Mouse (Mus musculus) mouse trophoblast stem cell (cell line): Measurements from ENCODE around the gene Cdc34.
"Not testable (repeated sequence)": the region's sequence is repeated elsewhere in the genome, so short reads cannot be mapped to it uniquely, and the experiment has no call there.

Experiments
- in situ Hi-C, 2 experiments: fragments of 300-500 bp; cut with MseI, MboI; formaldehyde crosslinking; loops; 2 replicates in 1 of 2; 3 replicates in 1 of 2; pipeline ENCODE4 v1.15.1; 2025

The Cdc34 gene

DNA sequence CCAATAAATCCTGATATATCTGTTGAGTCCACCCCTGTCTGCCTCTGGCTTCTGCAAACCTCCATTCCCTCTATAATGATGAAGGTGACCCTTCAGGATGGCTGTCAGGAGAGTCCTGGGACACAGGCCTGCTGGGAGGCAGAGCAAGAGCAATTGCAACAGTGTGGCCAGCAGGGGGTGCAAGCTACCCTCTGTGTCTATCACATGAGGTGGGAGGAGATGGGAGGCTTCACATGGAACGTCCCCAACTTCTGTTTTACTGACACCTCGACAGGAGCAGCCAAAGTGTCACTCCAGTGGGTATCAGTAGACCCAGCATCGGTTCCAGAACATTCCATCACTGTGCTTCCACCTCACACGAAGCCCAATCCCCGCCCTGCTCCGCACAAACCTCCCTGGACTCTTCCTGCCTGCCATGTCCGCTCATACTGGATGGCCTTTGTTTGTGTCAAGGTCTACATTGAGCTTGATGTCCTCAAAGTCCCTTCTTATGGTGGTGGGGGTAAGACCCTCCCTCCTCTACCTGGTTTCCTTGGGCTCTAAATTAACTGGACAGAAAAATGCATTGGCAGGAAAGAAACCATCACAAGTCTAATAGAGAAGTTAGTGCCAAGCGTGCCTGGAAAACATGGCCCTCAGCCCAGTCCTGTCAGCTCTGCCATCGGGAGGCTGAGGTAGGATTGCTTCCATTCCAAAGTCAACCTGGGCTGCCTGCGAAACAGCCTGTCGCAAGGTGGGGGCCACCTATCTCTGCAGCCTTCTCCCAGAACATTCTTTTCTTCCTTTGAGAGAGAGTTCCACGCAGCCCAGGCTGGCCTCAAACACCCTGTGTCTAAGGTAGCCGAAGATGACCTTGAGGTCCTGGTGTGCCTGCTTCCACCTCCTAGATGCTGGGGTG, 13.5 kb downstream of the Cdc34 start:
- in situ Hi-C loops: no loop called here

DNA sequence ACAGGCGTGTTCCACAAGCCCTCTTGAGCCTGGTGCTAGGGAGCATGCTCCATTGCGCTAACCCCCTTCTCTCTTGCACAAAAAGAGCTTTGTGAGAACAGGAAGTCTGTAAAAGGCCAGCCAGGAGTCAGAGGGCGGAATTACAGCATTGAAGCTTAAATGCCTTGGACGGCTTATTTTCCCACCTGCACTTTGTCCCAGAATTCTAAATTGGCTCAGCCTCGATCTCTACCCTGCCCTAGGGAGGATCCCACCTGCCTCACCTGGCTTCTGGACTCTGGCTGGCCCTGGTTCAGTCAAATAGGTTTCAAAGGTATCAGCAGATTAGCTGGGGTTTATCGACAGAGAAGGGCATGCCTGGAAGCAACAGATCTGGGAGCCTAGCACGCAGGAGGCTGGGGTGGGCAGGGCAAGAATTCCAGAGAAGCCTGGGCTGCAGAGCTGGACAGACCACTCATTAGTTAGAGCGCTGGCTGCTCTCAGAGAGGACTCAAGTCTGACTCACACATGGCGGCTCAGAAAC, 14.2 kb downstream of the Cdc34 start:
- in situ Hi-C loops: no loop called here

DNA sequence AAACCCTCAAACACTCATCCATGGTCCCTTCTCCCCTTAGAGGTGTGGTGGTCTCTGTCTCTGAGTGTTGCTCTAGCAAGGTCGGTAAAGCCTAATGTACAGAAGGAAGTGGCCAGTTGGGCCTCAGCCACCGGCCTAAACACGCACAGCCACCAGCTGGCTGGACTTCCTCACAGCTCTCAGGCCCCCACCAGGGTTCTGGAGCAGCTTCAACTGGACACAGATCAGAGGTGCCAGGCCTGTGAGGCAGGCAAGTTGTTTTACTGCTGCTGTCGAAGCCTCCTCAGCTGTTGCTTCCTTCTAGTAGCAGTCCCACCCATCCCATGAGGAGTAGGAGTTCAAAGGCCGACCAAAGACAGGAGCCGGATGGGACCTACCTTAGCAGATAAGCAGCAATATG, 15.9 kb downstream of the Cdc34 start:
- in situ Hi-C loops: no loop called here

DNA sequence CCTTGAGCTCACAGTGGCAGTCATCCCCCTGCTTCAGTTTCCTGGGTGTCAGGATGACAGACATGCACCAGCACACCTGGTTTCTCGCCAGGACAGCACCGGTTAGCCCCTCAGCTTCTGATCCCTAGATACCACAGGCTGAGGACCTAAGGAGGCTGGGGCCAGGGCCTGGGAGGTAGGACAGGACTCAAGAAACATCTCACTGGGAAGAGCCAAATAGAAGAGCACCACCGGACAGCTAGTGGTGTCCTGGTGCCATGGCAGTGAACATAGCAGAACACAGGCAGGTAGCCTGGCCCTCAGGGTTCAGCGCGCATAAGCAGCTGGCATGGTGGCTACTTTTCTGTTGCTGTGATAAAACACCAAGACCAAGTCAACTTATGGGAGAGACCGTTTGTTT, 16.5 kb downstream of the Cdc34 start:
- in situ Hi-C loops: no loop called here

DNA sequence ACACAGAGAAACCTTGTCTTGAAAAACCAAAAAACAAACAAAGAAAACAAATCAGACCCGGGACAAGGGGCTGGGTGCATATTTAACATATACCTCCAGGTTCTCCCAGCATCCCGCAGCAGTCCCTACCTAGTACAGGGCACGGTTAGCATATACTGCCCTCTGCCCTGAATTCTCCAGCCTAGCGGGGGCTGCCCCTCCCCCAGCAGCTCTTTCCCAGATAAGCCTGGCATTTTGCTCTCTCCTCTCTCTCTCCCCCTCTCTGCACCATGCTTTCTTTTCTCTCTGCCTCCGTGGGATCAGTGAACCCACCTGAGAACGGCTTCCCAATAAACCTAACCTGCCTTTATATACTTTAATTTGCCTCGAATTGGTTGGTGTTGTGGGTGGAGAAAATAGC, 18.7 kb downstream of the Cdc34 start:
- in situ Hi-C loops: no loop called here

DNA sequence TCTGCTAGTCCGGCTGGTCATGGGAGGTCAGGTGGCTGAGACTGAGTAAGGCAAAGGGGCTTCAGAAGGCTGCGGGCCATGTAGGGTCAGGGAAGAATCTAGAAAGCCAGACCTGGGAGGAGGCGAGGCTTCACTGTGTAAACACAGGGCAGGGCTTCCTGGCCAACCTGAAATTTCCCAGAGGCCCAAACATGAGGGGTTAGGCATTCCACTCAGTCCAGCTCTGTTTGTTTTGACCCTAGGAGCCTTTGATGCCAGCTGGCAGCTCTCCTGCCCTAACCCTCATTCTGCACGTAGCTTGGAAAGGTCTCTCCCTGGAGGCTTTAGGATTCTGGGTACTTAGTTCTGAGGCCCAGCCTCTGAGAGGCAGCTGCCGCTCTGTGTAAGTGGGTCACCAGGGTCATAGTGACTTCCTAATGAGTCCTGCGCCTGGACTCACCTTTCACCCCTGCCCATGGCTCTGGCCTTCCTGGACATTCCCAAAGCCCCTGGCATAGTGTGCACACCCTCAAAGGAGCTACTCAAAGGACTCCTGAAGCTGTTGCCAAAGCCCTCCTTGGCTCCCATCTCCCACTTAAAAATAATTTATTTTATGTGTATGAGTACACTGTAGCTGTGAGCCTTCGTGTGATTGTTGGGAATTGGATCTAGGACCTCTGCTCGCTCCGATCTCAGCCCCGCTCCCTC, 19.6 kb downstream of the Cdc34 start:
- in situ Hi-C loops: no loop called here

DNA sequence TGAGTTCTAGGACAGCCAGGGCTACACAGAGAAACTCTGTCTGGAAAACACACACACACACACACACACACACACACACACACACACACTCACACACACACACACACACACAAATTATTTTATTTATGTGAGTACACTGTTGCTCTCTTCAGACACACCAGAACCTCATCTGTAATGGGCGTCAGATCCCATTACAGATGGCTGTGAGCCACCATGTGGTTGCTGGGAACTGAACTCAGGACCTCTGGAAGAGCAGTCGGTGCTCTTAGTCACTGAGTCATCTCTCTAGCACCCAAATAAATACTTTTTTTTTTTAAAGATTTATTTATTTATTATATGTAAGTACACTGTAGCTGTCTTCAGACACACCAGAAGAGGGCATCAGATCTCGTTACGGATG, 21.0 kb downstream of the Cdc34 start:
- in situ Hi-C loops: not testable (repeated sequence)

DNA sequence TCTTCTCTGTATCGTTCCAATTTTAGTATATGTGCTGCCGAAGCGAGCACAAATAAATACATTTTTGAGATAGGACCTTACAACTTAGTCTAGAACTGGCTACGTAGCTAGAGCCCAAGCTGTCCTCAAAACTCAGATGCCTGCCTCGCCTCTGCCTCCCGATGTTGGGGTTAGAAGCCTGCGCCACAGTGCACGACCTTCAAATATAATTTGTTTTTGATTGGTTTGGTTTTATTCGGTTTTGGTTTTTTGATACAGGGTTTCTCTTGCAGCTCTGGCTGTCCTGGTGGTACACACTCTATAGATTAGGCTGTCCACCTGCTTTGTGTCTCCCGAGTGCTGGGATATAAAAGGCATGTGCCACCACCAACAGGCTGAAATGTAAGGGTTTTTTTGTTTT, 21.5 kb downstream of the Cdc34 start:
- in situ Hi-C loops: no loop called here

DNA sequence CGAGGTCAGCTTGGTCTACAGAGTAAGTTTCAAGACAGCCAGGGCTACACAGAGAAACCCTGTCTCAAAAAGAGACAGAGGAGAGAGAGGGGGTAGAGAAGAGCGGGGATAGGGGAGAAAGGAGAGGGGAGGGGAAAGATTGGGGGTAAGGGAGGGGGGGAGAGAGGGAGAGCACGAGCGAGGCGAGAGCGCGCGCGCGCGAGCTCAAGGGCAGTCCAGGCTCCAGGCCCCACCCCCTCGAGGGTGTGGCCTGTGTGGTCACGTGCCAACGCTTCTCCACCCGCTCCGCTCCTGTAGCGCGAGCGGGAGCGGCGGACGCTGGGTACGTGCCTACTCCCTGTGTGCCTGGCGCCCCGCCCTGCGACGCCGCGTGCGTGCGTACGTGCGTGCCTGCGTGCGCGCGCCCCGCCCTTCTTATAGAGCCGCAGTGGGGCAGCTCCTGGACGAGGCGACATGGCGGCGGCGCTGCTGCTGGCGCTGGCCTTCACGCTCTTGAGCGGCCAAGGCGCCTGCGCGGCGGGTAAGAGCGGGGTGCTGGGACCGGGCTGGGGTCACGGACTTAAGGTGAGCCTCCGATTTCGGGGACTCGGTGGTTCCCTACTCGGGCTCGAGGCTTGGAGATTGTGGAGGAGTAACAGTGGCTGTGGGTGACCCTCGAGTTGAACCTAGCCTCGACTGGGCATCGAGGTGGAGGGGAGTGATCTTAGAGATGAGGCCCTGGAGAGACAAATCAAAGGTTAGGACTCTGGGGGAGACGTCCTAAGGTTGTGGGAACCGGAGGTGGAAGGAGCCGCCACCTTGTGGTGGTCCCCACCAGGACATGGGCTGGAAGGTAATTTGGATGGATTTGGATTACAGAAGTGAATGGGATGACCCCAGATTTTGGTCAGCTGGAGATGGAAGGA, 22.3 kb downstream of the Cdc34 start, which contains the start of gene Bsg:
Gene Bsg, plus strand, starts transcription at position 427 of the 905 bp plus-strand sequence.
- in situ Hi-C loops: no loop called here

DNA sequence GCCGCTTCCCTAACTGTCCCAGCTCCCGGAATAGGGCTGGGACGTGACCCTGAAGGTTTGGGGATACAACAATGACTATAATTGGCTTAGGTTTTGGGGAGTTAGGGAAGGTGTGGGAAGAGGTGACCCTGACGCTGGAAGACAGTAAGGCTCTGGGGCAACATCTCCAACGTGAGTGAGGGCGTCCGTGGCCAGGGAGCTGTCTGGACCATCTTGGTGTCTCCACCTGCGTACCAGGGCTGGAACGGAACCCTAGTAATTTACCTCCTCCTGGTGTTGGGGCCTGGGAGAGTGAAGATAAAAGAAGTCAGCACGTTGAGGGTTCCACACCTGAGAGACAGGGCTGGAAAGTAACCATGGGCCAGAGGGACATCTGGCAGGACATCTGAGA, 23.0 kb downstream of the Cdc34 start:
- in situ Hi-C loops: no loop called here

DNA sequence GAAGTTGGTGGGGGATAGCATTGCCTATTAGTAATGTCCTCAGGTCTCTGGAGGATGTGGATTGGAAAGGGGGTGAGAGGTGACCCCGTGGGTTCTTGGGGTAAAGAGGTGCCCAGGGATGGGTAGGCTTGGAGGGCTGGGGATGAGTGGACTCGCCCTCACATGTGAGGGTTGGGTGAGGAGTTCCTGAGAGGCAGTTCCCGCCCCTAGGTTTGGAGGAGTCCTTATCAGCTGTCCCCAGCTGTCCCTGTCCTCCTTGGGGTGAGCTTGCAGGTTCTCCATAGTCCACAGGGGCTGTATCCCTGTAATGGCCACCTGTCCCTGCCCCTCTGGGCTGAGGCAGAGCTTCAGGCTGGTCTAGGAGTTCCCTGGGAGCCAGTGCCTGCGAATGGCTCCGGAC, 24.0 kb downstream of the Cdc34 start:
- in situ Hi-C loops: no loop called here

DNA sequence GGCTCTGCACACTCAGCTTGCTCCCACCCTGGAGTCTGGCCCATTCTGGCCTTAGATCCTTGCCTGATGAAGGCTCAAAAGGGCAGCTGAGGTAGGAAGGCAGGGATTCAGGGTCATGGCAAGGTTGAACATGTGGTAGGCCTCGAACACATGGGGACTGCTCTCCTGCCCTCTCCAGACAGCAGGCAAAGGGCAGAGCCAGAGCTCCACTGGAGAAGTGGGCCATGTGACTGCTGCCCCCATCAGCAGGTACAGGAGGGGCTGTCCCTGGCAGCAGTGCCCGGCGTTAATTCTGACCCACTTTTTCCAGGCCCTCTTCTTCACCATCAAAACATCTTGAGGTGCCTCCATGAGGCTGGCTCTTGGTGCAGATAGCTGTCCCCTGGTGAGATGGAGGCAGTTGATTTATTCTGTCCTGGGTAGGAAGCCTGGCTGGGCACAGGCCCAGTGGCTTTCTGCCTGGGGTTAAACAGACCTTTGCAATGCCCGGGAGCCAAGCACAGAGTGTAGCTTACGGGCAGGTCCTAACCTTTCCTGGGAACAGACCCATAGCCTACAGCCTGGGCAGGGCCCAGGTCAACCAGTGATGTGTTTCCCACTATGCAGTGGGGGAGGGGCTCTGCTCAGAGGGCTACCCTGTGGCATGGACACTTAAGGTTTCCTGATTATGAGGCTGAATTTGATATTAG, 24.6 kb downstream of the Cdc34 start:
- in situ Hi-C loops: no loop called here

DNA sequence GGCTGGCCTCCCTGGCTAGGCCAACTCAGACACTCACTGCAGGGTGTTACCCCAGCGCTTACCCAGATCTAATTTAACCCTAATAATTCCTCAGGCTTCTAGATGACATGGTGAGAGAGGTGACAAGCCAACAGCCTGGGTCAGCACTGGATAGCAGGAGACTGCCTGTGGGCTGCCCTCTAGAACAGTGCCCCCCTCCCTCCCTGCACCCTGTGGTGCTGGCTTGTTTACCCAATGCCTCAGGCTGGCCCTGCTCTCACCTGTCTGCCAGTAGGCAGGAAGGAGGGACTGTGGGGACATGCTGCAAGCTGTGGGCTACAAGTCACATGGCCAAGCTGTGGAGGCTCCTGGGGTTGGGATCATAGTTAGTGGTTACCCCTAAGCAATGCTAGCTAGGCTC, 25.2 kb downstream of the Cdc34 start:
- in situ Hi-C loops: no loop called here

DNA sequence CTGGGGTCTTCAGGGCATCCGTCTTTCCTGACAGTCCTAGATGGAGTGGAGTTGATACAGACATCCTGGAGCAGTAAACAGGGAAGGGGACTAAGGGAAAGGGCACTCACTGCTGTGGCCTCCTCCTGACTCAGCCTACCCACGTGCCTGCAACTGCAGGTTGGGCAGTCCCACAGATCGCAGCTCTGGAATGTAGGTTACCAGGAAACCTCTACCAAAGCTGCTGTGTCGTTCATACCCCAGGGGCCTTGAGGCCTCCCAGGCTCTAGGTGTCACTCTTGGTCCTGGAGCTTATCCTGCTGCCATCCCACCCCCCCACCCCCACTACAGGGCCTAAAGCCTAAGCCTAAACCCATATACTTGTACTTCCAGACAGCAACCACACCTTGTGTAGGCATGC, 25.8 kb downstream of the Cdc34 start:
- in situ Hi-C loops: no loop called here

DNA sequence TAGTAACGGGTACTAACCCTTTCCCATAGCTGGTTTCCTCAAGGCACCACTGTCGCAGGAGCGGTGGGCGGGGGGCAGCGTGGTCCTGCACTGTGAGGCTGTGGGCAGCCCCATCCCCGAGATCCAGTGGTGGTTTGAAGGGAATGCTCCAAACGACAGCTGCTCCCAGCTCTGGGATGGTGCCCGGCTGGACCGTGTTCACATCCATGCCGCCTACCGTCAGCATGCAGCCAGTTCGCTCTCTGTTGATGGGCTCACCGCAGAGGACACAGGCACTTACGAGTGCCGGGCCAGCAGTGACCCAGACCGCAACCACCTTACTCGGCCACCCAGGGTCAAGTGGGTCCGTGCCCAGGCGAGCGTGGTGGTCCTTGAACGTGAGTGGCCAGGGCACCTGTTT, 26.7 kb downstream of the Cdc34 start:
- in situ Hi-C loops: no loop called here

DNA sequence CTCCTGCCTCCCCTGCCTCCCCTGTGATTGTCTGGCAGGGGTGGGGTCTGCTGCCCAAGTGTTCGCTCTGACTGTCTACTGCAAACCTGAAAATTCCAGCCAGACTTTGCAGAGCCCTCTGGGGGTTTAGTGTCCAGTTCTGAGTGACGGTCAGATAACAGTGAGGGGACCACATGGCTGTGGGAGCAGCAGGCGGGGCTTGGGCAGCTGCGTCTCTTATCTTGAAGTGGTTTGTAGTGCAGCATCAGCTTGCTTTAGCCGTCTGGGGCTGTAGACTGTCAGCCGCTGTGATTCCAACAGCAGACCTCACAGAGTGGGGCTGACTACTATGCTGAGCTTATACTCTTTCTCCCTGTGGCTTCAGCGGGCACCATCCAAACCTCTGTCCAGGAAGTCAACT, 27.3 kb downstream of the Cdc34 start:
- in situ Hi-C loops: no loop called here

DNA sequence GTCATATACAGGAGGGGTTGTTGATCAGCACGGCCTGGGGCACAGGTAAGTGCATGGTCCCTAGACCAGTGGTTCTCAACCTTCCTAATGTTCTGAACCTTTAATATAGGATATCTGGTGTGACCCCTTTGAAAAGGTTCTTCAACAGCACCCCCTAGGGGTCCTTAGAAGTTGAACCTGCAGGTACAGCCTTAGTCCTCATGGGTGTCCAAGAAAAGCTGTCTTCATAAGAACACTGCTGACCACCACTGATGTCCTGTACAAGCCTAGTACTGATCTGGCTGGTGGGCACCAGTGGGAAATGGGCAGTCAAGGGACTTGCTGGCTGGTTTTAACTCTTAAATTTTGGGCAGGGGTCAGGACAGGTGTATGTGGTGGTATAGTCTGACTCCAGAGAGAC, 30.0 kb downstream of the Cdc34 start:
- in situ Hi-C loops: no loop called here

DNA sequence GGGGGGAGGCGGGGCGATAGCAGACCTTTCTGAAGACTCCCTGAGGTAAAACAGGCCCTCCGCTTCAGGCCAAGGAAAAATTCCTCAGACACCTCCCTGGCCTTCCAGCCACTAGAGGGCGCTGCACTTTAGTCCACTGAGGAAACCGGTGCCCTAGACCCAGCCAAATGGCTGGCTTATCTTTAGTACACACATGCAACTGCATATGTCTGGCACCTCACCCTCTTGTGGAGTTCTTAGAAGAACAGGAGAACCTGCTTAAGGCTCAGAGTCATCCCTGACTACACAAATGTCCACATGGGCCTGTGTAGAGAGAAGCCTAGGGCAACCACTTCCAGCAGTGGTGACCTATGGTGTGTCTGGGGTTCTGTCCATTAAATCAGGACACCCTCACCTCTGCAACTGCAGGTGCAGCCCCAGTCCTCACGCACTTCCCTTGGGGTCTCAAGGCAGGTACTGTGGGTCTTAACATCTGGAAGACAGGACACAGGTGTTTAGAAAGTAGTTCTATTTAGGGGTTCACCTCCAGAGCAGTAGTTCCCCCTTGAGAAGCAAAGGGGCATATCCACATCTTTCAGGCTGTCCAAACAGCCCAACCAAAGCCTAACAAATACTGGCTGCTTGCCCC, 30.6 kb downstream of the Cdc34 start:
- in situ Hi-C loops: no loop called here

DNA sequence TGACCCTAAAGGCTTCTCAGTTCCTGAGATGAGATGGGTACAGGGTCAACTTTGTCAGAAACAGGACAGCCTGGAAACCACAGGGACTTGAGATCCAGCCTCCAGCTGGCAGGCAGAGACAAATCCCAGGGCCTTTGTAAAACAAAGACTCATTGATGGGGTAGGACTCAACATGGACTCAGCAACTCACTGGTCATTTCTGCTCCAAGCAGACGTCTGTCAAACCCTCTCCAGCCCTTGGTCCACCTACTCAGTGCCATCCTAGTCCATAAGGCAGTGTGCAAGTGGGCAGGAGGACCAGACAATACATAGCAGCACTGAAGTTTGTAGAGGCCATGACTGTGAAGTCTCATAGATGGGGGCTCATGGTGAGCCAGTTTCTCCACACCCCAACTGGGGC, 31.2 kb downstream of the Cdc34 start:
- in situ Hi-C loops: no loop called here

DNA sequence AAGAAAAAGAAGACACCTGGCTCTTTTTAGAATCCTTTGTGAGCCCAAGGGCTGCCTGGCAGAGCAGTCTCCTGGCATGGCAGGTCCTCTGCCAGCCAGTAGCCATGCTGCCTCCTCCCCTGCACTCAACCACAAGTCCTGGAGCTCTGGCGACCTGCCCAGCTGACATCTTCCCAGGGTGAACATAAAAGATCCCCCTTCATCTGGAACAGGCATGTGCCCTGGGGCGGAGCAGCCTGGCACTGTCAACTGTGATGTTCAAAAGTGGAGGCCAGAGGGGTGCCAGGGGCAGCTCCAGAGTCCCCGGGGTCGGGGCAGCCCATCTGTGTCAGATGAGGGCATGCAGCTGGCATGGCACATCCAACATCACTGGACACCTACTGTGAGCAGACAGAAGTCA, 33.0 kb downstream of the Cdc34 start:
- in situ Hi-C loops: no loop called here
